Mouse (Mus musculus): Measurements from ENCODE around the gene Tcte1.

GRCm38 (mm10) chr17:45544873-45545277 lies 21.6 kb downstream of the Tcte1 start:
- no peak for TF ChIP-seq POLR2A (IDR thresholded peaks at IDR 0.05; ENCODE audit: borderline replicate concordance, low read depth, low read length)
- TF ChIP-seq CTCF (IDR thresholded peaks at IDR 0.05; ENCODE audit: low read depth, low read length) = no peak

All from bone marrow macrophage, adult 2 months (primary cell).